Mouse (Mus musculus) spleen, postnatal 4 days (tissue): ENCODE measurements around the gene Pdzk1.
A peak's percentile ranks its signal among the peaks of the same experiment; 100 is the strongest.

ENCODE experiments used
- DNase-seq, 2 experiments: peaks; one replicate each; pipeline ENCODE4 v3.0.0; 2022; ENCODE audit warnings: low spot score in 2 of 2

Pdzk1 gene

DNA sequence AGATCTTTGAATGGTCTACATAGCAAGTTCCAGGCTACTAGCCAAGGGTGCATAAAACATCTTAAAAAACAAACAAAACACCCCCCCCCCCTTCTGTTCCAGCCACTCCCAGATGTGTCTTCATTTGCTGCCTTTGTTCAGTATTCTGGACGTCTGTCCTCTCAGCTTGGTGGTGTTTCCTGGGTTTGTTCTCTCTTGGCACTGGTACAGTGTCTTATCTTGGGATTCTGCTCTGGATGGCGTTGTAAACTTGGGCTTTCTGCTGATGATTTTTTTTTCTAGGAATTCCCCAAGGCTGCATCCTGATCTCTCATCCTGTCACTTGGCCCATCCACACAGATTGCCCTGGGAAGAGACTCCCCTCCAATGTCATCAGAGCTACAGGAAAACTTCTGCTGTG lies 7.3 kb downstream of the Pdzk1 start:
- DNase-seq = no peak

DNA sequence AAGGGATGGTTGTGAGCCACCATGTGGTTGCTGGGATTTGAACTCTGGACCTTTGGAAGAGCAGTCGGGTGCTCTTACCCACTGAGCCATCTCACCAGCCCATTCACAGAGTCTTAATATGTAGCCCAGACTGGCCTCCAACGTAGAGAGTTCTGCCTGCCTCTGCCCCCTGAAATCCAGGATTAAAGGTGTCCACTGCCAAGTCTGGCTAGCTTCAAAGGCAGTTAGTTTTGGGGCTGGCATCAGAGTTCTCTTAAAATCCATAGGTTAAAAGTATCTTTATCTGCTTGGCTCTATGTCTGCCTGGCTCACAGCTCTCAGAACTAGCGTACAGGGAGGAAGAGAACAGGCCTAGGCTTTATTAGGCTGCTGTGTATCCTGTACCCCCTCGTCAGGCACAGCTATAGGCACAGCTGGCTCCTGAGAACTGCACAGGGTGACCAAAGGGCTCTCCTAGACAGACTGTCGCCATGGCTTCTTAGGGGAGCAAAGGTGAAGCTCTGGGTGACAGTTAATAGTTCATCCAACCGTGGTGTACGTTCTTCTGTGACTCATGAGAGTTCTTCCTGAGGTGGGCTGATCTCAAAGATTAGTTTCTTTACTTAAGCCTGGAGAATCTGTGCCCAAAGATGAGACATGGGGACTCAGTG lies 10.0 kb downstream of the Pdzk1 start:
- no peak for DNase-seq

DNA sequence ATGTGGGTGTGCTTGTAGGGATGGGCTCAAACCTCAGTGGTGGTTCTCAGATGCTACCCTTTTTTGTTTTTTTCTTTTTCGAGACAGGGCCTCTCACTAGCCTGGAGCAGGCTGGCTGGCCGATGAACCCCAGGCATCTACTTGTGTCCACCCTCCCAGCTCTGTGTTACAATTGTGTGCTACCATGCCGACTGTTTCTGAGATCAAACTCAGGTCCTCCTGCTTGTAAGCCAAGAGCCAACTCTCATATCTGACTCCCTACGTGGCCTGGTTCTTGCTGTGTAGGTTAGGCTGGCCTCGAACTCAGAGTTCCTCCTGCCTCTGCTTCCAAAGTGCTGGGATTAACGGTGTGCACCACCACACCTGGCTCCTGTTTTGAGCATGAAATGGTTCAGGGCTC lies 16.1 kb downstream of the Pdzk1 start:
- DNase-seq = no peak

DNA sequence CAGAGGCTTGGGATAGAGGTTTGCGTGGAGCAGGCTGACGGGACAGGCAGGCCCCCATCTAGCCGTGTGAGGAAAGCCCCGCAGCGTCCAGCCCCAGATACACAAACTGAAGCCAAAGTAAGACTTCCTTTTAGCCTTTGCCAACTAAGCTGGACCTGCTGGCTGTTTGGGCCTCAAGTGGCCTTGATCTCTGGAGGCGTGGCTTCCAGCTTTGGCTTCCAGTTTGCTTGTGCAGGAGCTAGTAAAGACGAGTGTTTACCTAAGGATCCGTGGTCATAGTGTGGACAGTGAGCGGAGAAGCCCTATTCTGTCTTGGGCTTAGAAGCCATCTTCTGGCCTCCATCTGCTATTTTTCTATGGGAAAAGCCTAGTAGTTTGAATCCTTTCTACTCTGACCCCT lies 16.7 kb downstream of the Pdzk1 start:
- DNase-seq = no peak

DNA sequence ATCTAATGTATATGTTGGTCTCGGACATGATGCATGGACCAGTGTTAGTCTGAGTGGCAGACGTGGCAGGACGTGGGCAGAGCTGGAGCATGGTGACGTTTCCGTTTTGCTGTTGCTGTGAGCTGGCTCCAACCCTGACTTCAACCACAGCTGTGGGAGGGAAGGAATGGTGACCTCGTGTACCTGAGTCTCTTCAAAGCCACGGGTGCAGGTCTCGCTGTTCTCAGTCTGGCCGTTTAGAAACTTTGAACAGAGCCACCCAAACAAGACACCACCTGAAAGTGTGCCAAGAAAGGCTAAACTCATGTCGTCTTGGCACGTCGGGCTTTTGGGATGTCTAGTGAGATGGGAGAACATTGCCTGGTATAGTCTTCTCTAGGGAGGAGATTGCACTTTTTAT lies 17.9 kb downstream of the Pdzk1 start:
- DNase-seq = no peak

DNA sequence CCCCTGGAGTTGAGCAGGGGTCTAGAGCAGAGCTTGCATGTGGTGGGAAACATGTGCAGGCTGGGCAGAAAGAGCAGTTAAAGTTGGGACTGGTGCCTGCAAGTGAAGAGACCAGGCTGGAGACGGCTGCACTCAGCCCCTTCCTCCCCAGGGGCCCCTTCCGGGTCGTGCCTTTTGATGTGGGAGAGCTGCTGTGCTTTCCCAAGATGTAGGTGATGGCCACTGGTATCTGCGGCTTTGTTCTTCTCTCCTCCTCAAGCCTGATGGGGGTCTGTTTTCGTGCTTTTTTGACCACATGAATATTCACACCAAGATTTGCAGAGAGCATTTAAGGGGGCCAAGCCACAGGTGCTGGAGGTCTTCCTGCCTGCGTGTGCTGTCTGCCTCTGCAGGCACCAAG lies 18.6 kb downstream of the Pdzk1 start:
- no peak for DNase-seq

DNA sequence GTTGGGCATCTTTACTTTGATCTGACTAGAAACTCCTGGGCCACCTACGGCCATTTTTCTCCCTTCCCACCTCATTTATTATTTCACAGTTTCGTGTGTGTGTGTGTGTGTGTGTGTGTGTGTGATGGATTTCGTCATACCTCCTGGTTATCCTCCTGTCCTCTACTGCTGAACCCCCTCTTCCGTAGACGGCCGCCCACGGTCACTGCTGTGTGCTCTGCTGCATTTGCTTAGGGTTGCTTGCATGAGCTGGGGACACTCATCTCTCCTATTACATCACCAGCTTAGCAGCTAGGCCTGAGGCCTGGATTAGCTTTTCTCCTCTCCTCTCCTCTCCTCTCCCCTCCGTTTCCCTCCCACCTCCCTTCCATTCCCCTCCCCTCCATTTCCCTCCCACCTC lies 19.4 kb downstream of the Pdzk1 start:
- DNase-seq = no peak

DNA sequence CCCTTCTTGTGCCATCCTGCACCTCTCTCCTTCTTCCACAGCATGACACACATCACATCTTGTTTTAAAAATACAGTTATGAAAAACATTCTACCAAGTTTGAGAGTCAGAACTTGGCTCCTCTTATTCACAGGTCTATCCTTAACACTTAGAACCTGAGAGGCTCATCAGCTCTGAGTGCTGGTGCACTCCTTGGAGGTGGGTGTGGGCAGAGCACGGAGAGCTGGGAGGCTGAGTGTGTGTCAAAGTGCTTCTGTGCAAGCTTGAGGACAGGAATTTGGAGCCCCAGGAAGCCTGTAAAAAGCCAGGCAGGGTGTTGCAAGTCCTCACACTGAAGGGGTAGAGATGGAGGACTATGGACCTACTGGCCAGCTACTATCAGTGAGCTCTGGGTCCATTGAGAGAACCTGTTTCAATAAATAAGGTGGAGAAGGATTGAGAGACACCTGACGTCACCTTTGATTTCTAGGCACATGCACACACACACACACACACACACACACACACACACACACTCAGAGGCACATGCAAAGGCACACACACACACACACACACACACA lies 20.2 kb downstream of the Pdzk1 start:
- DNase-seq = no peak

DNA sequence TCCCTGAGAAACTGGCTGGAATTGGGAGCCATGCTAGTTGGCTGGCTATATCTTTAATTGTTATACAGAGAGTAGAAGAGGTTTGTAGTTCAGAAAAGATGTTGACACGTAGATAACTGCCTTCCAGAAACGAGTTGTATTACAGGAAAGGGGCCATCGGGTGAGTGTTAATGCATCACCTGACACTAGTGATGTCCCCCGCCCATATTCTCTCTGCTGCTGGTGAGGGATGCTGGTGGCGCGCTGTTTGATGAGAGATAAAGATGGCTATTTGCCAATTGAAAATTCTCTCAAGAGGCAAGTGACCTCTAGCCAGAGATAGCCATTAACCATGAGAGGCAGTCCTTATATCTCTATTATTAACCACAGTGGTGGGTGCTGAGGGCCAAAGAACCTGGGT lies 23.5 kb downstream of the Pdzk1 start:
- no peak for DNase-seq

DNA sequence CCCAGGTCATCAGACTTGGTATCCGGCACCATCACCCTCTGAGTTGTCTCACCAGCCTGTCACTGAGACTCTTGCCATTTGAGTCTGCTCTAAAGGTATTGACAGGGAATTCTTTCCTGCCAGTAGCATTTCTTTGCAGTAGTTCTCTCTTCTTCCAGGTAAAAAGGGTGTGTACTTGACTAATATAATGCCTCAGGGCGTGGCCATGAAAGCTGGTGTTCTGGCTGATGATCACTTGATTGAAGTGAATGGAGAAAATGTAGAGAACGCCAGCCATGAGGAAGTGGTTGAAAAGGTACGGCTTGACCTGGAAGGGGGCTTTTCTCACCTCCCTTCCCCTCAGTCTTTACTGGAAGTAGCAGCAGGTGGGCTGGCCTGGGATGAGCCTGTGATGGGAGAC lies 25.3 kb downstream of the Pdzk1 start:
- DNase-seq = no peak

DNA sequence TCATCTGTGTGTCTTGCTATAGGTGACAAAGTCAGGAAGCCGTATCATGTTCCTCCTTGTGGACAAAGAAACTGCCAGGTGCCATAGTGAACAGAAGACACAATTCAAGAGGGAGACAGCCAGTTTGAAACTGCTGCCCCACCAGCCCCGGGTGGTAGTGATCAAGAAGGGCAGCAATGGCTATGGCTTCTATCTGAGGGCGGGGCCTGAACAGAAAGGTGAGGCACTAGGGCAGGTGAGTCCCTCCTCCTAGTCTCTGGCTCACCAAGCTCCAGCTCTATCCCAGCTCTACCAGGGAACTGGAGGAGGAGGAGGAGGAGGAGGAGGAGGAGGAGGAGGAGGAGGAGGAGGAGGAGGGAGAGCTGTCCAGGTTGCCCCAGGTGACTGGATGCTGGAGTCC lies 26.7 kb downstream of the Pdzk1 start:
- no peak for DNase-seq

DNA sequence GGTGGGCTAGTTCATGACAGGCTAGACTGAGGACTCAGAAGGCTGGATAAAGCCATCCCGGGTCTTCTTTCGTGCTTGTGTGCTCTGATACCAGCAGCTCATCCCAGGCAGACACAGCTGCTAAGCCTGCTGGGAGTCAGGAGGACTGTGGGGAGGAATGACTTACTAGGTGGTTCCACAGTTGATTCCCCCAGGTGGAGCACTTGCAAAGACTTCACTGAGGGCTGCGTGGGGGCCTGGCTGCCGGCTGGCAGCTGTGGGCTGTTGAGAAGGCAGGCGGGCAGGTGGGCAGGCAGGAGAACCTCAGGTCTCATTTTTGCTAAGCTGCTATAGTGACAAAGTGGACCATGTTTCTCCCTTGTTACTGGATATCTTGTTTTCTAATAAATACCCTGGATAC lies 31.4 kb downstream of the Pdzk1 start:
- no peak for DNase-seq

DNA sequence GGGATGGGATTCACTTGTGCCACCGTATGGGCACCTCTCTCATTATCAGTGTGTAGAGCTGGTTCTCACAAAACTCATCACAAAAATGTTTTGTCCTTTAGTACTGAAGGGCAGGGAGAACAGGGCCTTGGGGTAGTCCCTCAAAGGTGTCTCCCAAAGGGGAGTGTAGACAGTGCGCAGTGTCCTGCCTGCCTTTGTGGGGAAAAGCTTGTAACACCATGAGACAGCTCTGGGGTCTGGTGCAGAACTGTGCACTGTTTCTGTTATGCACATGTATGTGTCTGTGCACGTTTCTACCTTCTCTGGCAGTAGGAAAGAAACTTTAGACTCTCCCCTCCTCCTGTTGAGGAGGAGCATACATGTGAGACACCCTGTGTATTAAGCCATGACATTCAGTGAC lies 38.8 kb downstream of the Pdzk1 start:
- no peak for DNase-seq

DNA sequence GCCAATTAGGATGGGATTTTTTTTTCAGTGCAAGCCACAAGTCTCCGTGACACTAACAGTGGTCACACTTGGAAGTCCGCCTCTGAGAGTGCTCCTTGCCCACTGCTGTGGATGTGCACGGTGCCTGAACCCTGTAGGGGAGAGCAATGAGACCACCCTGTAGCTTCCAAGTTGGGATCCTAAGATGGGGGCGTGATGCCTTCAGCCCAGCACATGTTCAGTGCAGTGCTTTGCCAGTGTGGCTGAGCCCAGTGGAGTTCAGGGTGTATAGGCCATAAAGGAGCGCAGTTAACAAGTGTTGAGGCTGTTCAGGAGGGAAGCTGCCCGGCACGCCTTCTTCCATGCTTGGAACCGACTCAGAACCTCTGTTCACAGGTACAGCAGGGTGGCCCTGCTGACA lies 39.5 kb downstream of the Pdzk1 start:
- DNase-seq = no peak

DNA sequence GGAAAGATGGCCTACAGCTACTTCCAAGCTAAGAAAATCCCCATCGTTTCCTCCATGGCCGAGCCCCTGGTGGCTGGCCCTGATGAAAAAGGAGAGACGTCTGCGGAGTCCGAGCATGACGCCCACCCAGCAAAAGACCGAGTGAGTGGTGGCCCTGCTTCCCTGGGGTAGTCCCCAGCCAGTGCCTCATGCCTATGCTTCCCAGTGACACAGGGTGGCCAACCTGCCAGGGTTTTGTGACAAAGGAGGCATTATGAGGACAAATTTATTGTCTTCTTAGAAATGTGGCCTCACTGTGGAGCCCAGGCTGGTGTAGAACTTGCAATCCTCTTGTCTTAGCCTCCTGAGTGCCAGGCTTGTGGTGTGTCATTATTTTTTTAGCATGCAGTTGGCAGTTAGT lies 40.0 kb downstream of the Pdzk1 start:
- no peak for DNase-seq

DNA sequence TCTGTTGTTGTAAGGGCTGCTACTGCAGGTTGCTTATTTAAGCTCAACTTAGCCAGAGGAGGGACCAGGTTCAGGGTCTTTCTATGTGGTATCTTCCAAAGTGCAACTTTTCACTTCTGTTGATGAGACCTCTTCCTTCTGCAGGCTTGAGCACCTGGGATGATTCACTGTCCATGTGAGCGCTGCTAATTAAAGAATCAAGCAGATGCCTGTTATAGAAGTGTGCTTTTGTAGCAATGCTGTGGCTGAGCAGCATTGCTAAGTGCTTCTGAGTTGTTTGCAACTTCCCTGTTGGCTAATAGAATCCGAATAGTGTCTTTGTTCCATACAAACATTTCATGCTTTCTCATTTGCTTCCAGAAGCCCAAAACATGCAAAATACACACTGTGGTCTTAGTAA lies 41.2 kb downstream of the Pdzk1 start:
- no peak for DNase-seq

DNA sequence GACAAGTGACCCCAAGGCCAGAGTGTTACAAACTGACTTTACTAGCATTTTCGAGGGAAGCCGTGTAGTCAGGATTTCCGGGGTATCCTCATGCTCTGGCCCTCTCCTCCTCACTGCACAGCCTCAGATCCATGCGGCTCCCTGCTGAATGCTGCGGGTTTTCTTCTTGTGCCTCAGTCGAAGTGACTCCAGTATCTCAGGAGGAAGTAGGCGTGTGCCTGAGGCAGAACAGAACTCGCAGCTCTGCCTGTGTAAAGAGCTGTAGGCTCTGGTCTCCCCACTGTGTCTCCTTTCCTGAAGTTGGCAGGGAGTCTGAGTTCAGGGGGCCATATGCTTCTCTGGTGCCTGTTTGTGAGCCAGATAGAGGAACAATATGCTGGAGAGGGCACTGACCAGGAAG lies 42.0 kb downstream of the Pdzk1 start:
- DNase-seq = no peak

DNA sequence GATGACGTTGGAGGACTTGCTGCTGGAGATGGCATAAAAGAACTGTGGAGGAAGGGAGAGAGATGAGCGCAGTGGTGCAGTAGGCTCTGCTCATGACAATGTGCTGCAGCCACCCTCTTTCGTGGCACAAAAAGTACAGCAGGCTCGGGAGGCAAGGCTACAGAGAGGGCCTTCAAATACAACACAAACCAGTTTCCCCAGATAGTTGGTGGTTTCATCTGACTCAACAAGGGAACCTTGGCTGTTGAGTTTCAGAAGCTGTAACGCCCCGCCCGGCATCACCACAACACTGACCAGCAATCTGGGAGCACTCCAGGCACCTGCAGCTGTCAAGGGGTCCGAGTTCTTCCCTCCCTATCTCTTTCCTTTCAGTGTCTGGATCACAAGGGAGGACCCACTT lies 43.4 kb downstream of the Pdzk1 start:
- DNase-seq = no peak

DNA sequence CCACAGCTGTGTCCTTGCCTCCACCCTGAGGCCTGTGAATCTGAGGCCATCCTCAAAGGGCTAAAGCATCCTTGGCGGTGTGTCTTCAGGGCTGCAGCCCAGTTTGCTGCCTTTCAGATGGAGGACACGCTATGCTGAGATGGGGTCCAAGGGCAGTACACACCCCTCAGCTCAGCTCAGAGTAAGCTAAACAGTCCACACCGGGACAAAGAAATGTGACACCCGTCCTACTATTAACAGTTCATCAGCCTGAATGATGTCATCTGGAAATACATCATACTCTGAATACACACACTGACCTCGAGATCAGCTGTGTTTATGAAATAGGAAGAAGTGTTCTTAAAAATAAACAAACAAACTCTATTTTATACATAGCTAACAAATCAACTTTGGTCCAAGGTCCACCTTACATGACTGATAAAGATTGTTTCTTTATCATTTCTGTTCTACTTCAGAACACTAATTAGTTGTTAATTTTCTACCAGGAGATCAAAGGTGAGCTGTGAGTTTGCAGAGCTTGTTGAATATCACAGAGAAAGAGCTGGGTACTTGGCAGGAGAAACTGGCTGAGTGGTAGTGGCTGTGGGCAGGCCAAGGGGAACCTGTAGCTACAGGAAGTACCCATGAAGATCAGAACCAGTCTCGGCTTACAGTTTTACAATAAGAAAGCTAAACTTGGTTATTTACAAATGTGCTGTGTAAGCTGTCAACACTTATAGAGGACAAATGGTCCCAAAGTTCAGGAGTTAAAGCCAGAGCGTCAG lies 45.9 kb downstream of the Pdzk1 start:
- peak in 1 of 2 experiments; percentile 30 for DNase-seq

DNA sequence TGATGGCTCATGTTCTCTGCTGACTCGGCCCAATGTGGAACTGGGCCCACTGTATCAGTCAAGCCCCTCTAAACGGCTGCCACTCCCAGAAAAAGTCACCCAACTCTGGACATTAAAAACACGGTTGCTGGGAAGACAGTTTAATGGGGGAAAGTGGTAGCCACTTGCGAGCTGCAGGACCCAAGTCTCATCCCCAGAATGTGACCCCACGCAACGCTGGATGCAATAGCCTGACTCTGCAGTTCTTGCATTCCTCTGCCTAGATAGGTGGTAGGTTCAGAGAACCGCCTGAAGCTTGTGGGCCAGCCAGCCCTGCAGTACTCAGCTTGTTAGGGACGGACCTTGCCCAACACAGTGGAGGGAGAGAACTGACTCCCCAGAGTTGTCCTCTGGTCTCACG lies 50.5 kb downstream of the Pdzk1 start:
- DNase-seq = no peak

DNA sequence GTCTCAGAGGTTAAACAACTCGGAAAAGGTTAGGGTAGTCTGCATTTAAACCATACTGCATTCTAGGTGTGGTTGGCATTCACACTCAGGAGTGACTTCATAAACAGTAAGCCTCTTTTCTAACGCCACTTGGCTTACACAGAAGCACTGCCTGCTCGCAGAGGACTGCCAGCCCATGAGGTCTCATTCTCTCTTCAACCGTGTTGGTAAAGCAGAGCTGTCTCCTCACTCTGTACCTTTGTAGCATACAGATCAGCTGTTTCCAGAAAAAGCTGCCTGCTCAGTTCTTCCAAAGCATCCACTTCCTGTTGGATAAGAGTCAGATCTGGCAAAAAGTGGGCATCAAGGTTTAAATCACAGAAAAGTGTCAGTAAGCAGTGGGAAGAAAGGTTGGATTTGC lies 51.3 kb downstream of the Pdzk1 start:
- no peak for DNase-seq

DNA sequence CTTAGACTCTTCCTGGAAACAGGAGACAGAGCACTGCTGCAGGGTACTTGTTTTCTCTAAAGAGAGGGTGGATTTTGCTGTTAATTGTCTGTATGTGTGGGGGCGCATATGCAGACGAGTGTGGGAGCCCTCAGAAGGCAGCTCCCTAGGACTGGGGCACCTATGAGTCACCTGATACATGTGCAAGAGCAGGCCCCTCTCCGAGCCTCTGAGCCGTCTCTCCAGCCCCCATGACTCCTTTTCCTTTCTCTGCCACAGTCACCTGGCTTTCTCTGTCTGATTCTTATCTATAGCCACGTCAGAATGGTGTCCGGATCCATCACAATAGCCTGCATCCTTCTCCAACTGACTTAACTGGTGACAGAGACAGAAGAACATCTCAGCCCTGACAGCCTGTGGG lies 52.5 kb downstream of the Pdzk1 start:
- DNase-seq = no peak

DNA sequence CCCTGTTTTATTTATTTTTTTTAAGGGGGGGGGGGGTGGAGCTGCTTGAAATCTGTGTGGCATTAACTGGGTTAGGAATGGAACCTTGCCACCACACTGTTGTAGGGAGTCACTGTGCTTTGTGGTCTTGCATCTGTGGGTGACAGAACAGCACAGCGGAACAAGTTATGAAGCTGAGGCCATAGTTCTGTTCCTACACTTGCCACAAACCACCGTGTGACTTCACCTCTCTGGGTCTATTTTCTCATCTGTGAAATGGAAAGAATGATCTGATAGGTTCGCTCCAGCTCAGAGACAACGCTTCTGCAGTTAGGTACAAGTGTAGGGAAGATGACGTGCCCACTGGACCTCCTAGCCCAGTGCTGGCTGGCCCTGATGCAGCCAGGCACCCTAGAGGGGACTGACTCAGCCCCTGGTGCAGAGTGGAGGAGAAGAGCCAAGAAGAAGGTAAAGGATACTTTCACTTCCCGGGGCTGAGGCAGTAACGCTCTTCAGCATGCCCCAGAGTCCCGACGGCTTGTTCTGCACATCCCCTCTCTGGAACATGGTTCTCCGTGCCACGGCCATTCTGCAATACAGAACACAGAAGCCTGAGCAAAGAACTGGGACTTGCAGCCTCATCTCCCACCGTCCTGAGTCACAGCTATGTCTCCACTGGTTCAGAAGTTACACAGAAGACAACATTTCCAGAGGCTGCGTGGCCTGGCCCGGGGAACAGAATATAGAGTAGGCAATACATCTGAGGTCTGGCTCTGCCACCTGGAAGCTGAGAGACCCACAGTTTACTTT lies 53.2 kb downstream of the Pdzk1 start:
- no peak for DNase-seq
